Mouse (Mus musculus) forebrain, embryonic 16.5 days (tissue): ENCODE measurements around the gene Zscan4-ps1. TPM values are rescaled to one million over a fixed set of nuclear protein-coding genes. Genes with fewer than 3 reads are reported as not detected.
"Not testable (repeated sequence)": the region's sequence is repeated elsewhere in the genome, so short reads cannot be mapped to it uniquely, and the experiment has no call there.

Experiments used
- ATAC-seq: fragments of 200-750 bp; cut with Nextera tagmentation; 2 replicates; pipeline ENCODE4 v1.8.0; 2017; ENCODE audit warnings: mild to moderate bottlenecking, moderate library complexity
- H3K27ac ChIP-seq: fragments of 300-500 bp; sonication (generic); 2 replicates; pipeline ENCODE4 v1.5.1; 2014; ENCODE audit warnings: low read length, control low read depth
- H3K27me3 ChIP-seq: fragments of 300-500 bp; sonication (generic); replicated peaks from 2 replicates; pipeline ENCODE4 v1.6.1; 2014; ENCODE audit warnings: low read length; ENCODE audit not compliant: control insufficient read depth, insufficient read depth
- H3K36me3 ChIP-seq: fragments of 300-500 bp; sonication (generic); 2 replicates; pipeline ENCODE4 v1.6.1; 2014; ENCODE audit not compliant: control insufficient read depth, insufficient read depth
- H3K4me1 ChIP-seq: fragments of 300-500 bp; sonication (generic); replicated peaks from 2 replicates; pipeline ENCODE4 v1.6.1; 2014; ENCODE audit warnings: low read length; ENCODE audit not compliant: control insufficient read depth, insufficient read depth
- H3K4me2 ChIP-seq: fragments of 300-500 bp; sonication (generic); 2 replicates; pipeline ENCODE4 v1.6.1; 2014; ENCODE audit warnings: mild to moderate bottlenecking, low read length, control low read depth
- H3K4me3 ChIP-seq: fragments of 300-500 bp; sonication (generic); replicated peaks from 2 replicates; pipeline ENCODE4 v1.5.1; 2014; ENCODE audit warnings: mild to moderate bottlenecking, low read length, control low read depth
- H3K9ac ChIP-seq: fragments of 300-500 bp; sonication (generic); replicated peaks from 2 replicates; pipeline ENCODE4 v1.6.1; 2014; ENCODE audit warnings: low read depth, low read length, control low read depth
- H3K9me3 ChIP-seq: fragments of 300-500 bp; sonication (generic); 2 replicates; pipeline ENCODE4 v1.6.1; 2016; ENCODE audit warnings: low read length; ENCODE audit not compliant: control insufficient read depth
- WGBS: fragments of 180-500 bp; shearing (Covaris S2); extraction: QIAGEN DNeasy Blood & Tissue Kit; methylation state at CpG from one replicate; pipeline ENCODE4 v1.1.7; 2014; 5-methylcytosine and 5-hydroxymethylcytosine counted together
- polyA plus RNA-seq: library from polyadenylated mRNA; unstranded; fragments of >200 nt; fragmentation: Nextera tagmentation; extraction: Ambion mirVana; gene quantifications from 2 replicates; pipeline ENCODE4 v1.2.1, GENCODE M21; 2015

The Zscan4-ps1 gene
- polyA plus RNA-seq: not detected in 2 replicates

DNA sequence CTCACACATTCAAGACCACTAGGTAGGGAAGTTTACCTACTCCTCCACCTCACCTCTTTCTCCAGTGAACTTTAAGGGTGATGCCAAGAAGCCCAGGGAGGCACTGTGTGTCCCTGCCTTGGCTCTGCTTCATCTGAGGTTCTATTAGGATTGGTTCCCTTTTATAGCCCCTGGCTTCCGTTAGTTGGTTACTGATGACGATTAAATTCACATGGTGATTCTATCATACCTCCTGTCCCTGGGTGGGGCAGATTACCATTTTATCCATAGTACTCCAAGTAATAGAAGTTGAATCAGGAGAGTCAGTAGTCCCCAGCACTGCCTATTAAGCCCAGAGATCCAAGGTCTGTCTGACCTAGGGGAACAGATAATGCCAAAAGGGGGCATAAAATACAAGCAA lies at the start of gene Zscan4-ps1:
Gene Zscan4-ps1, minus strand, starts transcription at position 101 of the 400 bp plus-strand sequence.
- not testable (repeated sequence) for H3K9me3 ChIP-seq, H3K4me2 ChIP-seq, H3K4me3 ChIP-seq, H3K4me1 ChIP-seq, H3K27ac ChIP-seq, H3K36me3 ChIP-seq, H3K9ac ChIP-seq, H3K27me3 ChIP-seq, ATAC-seq
- WGBS: 92% methylated on average over 2 of the region's 2 CpGs

Other genes starting within 250 kb of the Zscan4-ps1 start
- not detected in 2 replicates for gene Zscan4b, start 164.6 kb downstream of the Zscan4-ps1 start, polyA plus RNA-seq
- not detected in 2 replicates for gene Zscan4c, start 63.9 kb downstream of the Zscan4-ps1 start, polyA plus RNA-seq
- gene Zscan4d, start 96.5 kb upstream of the Zscan4-ps1 start, polyA plus RNA-seq: not detected in 2 replicates
- gene Zscan4e, start 241.0 kb upstream of the Zscan4-ps1 start, polyA plus RNA-seq: not detected in 2 replicates